Mouse (Mus musculus) small intestine, adult 2 months (tissue): ENCODE measurements at regions not wholly inside any gene's neighbourhood (a gene's known extent, or its start where the extent isn't known, plus 50 kb on each side); places are given as distances from the start of the nearest gene placed in this dataset.

Experiments
- CTCF ChIP-seq: fragments of 200-500 bp; IDR thresholded peaks from 2 replicates; pipeline ENCODE4 v1.5.1; 2012; ENCODE audit warnings: low read depth, mild to moderate bottlenecking, control low read depth, inconsistent platforms, low read length, moderate library complexity, mixed read lengths; ENCODE audit not compliant: insufficient replicate concordance, insufficient read length; ENCODE audit errors: extremely low read depth
- POLR2A ChIP-seq: fragments of 200-500 bp; IDR thresholded peaks from 2 replicates; pipeline ENCODE4 v1.6.1; 2012; ENCODE audit warnings: low read depth, mild to moderate bottlenecking, control low read depth, inconsistent platforms, low read length, moderate library complexity

GRCm38 (mm10) chr5:91279464-91279863 is 123.3 kb downstream of the Btc start:
- TF ChIP-seq CTCF, result no peak
- no peak for TF ChIP-seq POLR2A
